Mouse (Mus musculus) embryo, embryonic 10.5 days (tissue): ENCODE measurements at regions not wholly inside any gene's neighbourhood (a gene's known extent, or its start where the extent isn't known, plus 50 kb on each side); places are given as distances from the start of the nearest gene placed in this dataset.

Experiments
- DNase-seq: peaks from one replicate; pipeline ENCODE4 v3.0.0-alpha.2; 2015; ENCODE audit warnings: low spot score

DNA sequence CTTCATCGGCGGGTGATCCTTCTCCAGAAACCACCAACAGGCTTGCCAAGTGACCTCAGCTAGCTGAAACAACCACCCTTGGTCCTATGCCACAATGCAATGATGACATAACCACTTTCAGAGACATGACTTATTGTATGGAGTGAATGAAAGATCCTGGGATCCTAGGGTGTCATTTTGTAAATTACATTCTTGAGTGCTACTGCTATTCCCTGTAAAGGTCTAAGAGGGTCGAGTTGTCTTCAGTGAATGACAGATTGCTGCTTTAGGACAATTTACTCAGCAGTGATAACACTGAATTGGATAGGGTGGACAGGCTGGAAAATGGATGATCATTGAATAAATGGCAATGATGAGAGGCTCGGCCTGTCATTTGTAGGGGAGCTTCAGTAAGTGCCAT, 692.4 kb downstream of the Gm9008 start:
- peak; percentile 2 for DNase-seq

- no peak for DNase-seq
Measured at GRCm38 (mm10) chr6:75799993-75800392, 697.6 kb downstream of the Gm9008 start.

- peak; percentile 51 for DNase-seq
Measured at GRCm38 (mm10) chr6:75799546-75799945, 698.0 kb downstream of the Gm9008 start.

DNA sequence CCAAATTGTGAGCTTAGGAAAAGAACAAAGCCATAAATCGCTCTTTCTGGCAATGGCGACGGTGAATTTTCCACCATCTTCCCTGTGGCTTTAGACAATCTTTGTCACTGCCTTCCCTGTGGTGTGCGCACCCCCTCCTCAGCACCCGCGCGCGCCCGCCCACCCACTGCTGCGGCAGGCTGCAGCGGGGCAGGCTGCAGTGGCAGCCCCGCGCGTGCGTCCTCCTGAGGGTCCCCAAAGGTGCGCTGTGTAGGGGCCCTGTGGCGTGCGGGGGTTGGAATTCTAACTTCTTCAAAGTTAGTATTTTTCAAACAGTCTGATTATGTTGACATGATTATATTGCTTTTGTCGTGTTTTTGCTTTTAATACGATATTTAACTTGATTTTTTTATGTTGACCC, 714.9 kb downstream of the Gm9008 start:
- no peak for DNase-seq

DNA sequence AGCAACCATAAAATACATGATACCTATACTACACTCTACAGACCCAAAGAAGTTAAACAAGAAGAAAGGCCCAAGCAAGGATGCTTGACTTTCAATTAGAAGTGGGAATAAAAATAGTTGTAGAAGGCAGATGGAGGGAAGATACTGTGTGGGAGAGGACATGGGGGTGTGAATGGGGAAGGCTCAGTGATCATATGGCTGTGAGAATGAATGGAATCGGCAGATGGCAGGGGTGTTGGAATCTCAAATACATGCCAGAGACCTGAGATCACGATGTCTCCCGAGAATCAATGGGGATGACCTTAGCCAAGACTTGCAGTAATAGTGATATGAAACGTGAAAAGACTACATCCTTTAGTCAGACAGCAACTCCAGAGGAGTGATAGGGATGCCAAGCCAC, 734.5 kb downstream of the Gm9008 start:
- DNase-seq, result no peak

DNA sequence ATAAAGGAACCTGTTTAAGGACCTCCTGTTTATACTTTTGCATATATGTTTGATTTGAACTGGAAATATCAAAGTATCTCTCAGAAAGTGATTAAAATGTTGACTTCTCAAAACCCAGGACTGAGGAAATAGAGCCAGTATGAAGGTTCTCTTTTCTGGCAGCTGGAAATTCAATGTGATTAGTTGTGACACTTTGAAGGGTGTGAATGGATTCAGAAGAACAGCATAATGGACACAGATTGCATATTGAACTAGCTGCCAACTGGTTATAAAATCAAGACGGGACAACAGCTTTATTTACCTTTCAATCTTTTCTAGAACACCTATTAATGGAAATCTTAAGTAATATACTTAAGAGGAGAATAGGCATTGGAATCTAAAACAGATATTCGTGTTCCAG, 741.4 kb downstream of the Gm9008 start:
- DNase-seq, result no peak
